Mouse (Mus musculus) heart, embryonic 13.5 days (tissue): ENCODE measurements around the gene Cables2. TPM values are rescaled to one million over a fixed set of nuclear protein-coding genes. Genes with fewer than 3 reads are reported as not detected.

Experiments
- ATAC-seq: fragments of 200-750 bp; cut with Nextera tagmentation; 2 replicates; pipeline ENCODE4 v1.8.0; 2017; ENCODE audit warnings: moderate TSS enrichment; ENCODE audit not compliant: insufficient number of reproducible peaks, low FRiP score, low TSS enrichment; ENCODE audit errors: extremely low read depth
- H3K27ac ChIP-seq: fragments of 300-500 bp; sonication (generic); replicated peaks from 2 replicates; pipeline ENCODE4 v1.5.1; 2015; ENCODE audit warnings: moderate library complexity, mild to moderate bottlenecking, inconsistent platforms
- H3K27me3 ChIP-seq: fragments of 300-500 bp; sonication (generic); replicated peaks from 2 replicates; pipeline ENCODE4 v1.6.1; 2015; ENCODE audit warnings: mild to moderate bottlenecking, inconsistent platforms
- H3K36me3 ChIP-seq: fragments of 300-500 bp; sonication (generic); 2 replicates; pipeline ENCODE4 v1.6.1; 2015; ENCODE audit warnings: mild to moderate bottlenecking, inconsistent platforms
- H3K4me1 ChIP-seq: fragments of 300-500 bp; sonication (generic); 2 replicates; pipeline ENCODE4 v1.6.1; 2015; ENCODE audit warnings: inconsistent platforms
- H3K4me2 ChIP-seq: fragments of 300-500 bp; sonication (generic); 2 replicates; pipeline ENCODE4 v1.6.1; 2015; ENCODE audit warnings: inconsistent platforms, mild to moderate bottlenecking, moderate library complexity
- H3K4me3 ChIP-seq: fragments of 300-500 bp; sonication (generic); 2 replicates; pipeline ENCODE4 v1.5.1; 2015; ENCODE audit warnings: moderate library complexity, mild to moderate bottlenecking, inconsistent platforms
- H3K9ac ChIP-seq: fragments of 300-500 bp; sonication (generic); 2 replicates; pipeline ENCODE4 v1.6.1; 2015; ENCODE audit warnings: inconsistent platforms, mild to moderate bottlenecking, moderate library complexity
- H3K9me3 ChIP-seq: fragments of 300-500 bp; sonication (generic); 2 replicates; pipeline ENCODE4 v1.6.1; 2016; ENCODE audit warnings: inconsistent platforms
- WGBS: fragments of 180-500 bp; shearing (Covaris S2); methylation state at CpG from one replicate; pipeline ENCODE4 v1.1.7; 2015; ENCODE audit warnings: mixed read lengths; 5-methylcytosine and 5-hydroxymethylcytosine counted together
- microRNA-seq: library from miRNA; unstranded; fragments of <30 nt; microRNA quantifications from one replicate; pipeline ENCODE4, GENCODE M21; 2016
- polyA plus RNA-seq: library from polyadenylated mRNA; unstranded; fragments of >200 nt; fragmentation: Nextera tagmentation; extraction: Ambion mirVana; gene quantifications from 2 replicates; pipeline ENCODE4 v1.2.1, GENCODE M21; 2015

Cables2 gene
- polyA plus RNA-seq, 1 experiment from 2014 or later: 9.3 TPM

GRCm38 (mm10) chr2:180212255-180212654 lies 61.0 kb downstream of the Cables2 start:
- 85% methylated on average over 3 of the region's 3 CpGs for WGBS
- no peak for ATAC-seq
- no peak overlapping the region for H3K4me3 ChIP-seq
- H3K36me3 ChIP-seq: peaks cover 8% of the 10 kb centered on the region
- H3K9me3 ChIP-seq: peaks cover 3% of the 10 kb centered on the region
- H3K4me2 ChIP-seq: no peak overlapping the region
- peaks cover 38% of the 10 kb centered on the region for H3K4me1 ChIP-seq
- H3K27ac ChIP-seq: no peak overlapping the region
- H3K27me3 ChIP-seq: no peaks in the 10 kb centered on the region
- no peak overlapping the region for H3K9ac ChIP-seq

GRCm38 (mm10) chr2:180208976-180209375 lies 64.3 kb downstream of the Cables2 start:
- no peaks in the 10 kb centered on the region for H3K27me3 ChIP-seq
- peaks cover 25% of the 10 kb centered on the region for H3K36me3 ChIP-seq
- H3K4me1 ChIP-seq: peaks cover 14% of the 10 kb centered on the region; the same call in 1 of the 2 replicates
- 67% methylated on average over 1 of the region's 1 CpGs for WGBS
- H3K9ac ChIP-seq: no peak overlapping the region
- H3K4me3 ChIP-seq: no peak overlapping the region
- ATAC-seq: no peak
- H3K4me2 ChIP-seq: no peak overlapping the region
- H3K27ac ChIP-seq: no peak overlapping the region
- peaks cover 3% of the 10 kb centered on the region for H3K9me3 ChIP-seq

Small RNA genes lying within 50 kb of the gene (microRNA-seq; reads per million reads assigned to microRNA genes)
- gene Mir3091: 0.61 reads per million

Other genes with a start within 250 kb of the Cables2 start
- gene Lsm14b, start 248.5 kb downstream of the Cables2 start, polyA plus RNA-seq: 4.8 and 5.3 TPM in 2 replicates
- gene Psma7, start 231.1 kb downstream of the Cables2 start, polyA plus RNA-seq: 382 and 477 TPM in 2 replicates
- 2.5 and 3.0 TPM in 2 replicates for gene Ss18l1, start 231.0 kb downstream of the Cables2 start, polyA plus RNA-seq
- gene Mtg2, start 202.9 kb downstream of the Cables2 start, polyA plus RNA-seq: 23.9 and 24.8 TPM in 2 replicates
- gene Hrh3, start 169.0 kb downstream of the Cables2 start, polyA plus RNA-seq: not detected in 2 replicates
- 34.1 and 37.8 TPM in 2 replicates for gene Osbpl2, start 154.2 kb downstream of the Cables2 start, polyA plus RNA-seq
- gene Adrm1, start 102.0 kb downstream of the Cables2 start, polyA plus RNA-seq: 150 and 155 TPM in 2 replicates
- gene Lama5, start 47.6 kb downstream of the Cables2 start, polyA plus RNA-seq: 21.6 and 22.5 TPM in 2 replicates
- 332 and 351 TPM in 2 replicates for gene Rps21, start 16.1 kb downstream of the Cables2 start, polyA plus RNA-seq
- 0.05 and 0.08 TPM in 2 replicates for gene Rbbp8nl, start 16.4 kb upstream of the Cables2 start, polyA plus RNA-seq
- 11.8 and 14.7 TPM in 2 replicates for gene Gata5, start 61.2 kb upstream of the Cables2 start, polyA plus RNA-seq
- gene Slco4a1, start 182.7 kb upstream of the Cables2 start, polyA plus RNA-seq: 0.32 and 0.38 TPM in 2 replicates
- gene Ntsr1, start 226.5 kb upstream of the Cables2 start, polyA plus RNA-seq: 1.3 and 1.8 TPM in 2 replicates